Mouse (Mus musculus): Measurements from ENCODE around the gene Mtg1.

DNA sequence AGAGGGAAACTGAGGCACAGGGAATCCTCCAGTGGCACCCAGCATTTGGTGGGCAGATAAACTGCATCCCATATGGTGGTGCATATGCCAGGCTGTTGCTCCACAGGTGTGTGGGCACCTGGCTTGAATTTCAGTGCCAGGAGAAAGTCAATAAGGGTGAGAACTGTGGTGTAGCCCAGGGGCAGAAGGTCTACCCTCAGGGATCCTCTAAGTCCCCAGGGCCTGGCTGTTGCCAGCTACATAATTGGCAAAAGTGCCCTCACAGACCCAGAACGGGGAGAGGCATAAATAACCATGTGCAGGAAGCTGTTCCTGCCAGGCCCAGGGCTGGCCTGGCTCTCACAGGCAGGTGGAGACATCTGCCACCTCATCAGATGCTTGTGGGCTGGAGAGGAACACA, 35.6 kb downstream of the Mtg1 start, which contains the start of gene Olfr523:
- no peak for TF ChIP-seq HCFC1 (IDR thresholded peaks at IDR 0.05; ENCODE audit: borderline replicate concordance, insufficient read depth, low read length)
- TF ChIP-seq ZNF384 (IDR thresholded peaks at IDR 0.05; ENCODE audit: low read depth, low read length): no peak
- no peak for TF ChIP-seq CHD2 (IDR thresholded peaks at IDR 0.05; ENCODE audit: low read depth, low read length)

All from ES-E14 (cell line).